Mouse (Mus musculus) liver, embryonic 11.5 days (tissue): ENCODE results near the gene Arfgap3. TPM values are rescaled to one million over a fixed set of nuclear protein-coding genes. Genes with fewer than 3 reads are reported as not detected.
"Not testable (repeated sequence)": the region's sequence is repeated elsewhere in the genome, so short reads cannot be mapped to it uniquely, and the experiment has no call there.

Experiments used
- ATAC-seq: fragments of 200-750 bp; cut with Nextera tagmentation; replicated peaks from 2 replicates; pipeline ENCODE4 v1.8.0; 2017; ENCODE audit warnings: moderate number of reproducible peaks, mild to moderate bottlenecking, moderate TSS enrichment, moderate library complexity; ENCODE audit not compliant: low FRiP score
- DNase-seq: peaks from one replicate; pipeline ENCODE4 v3.0.0-alpha.2; 2017; ENCODE audit warnings: low spot score
- H3K27ac ChIP-seq: fragments of 300-500 bp; sonication (generic); 2 replicates; pipeline ENCODE4 v1.5.1; 2014; ENCODE audit warnings: mild to moderate bottlenecking, low read depth, low read length, control low read depth
- H3K27me3 ChIP-seq: fragments of 300-500 bp; sonication (generic); replicated peaks from 2 replicates; pipeline ENCODE4 v1.6.1; 2014; ENCODE audit warnings: low read length, mixed read lengths; ENCODE audit not compliant: control insufficient read depth, insufficient read depth
- H3K36me3 ChIP-seq: fragments of 300-500 bp; sonication (generic); 2 replicates; pipeline ENCODE4 v1.6.1; 2014; ENCODE audit warnings: mild to moderate bottlenecking, low read length, moderate library complexity, mixed read lengths; ENCODE audit not compliant: control insufficient read depth, insufficient read depth
- H3K4me1 ChIP-seq: fragments of 300-500 bp; sonication (generic); replicated peaks from 2 replicates; pipeline ENCODE4 v1.6.1; 2014; ENCODE audit warnings: low read length, mixed read lengths; ENCODE audit not compliant: control insufficient read depth, insufficient read depth
- H3K4me2 ChIP-seq: fragments of 300-500 bp; sonication (generic); 2 replicates; pipeline ENCODE4 v1.6.1; 2014; ENCODE audit warnings: mild to moderate bottlenecking, control low read depth, moderate library complexity
- H3K4me3 ChIP-seq: fragments of 300-500 bp; sonication (generic); 2 replicates; pipeline ENCODE4 v1.5.1; 2014; ENCODE audit warnings: low read depth, low read length, control low read depth
- H3K9ac ChIP-seq: fragments of 300-500 bp; sonication (generic); 2 replicates; pipeline ENCODE4 v1.6.1; 2014; ENCODE audit warnings: low read depth, low read length, control low read depth
- H3K9me3 ChIP-seq: fragments of 300-500 bp; sonication (generic); 2 replicates; pipeline ENCODE4 v1.6.1; 2016; ENCODE audit warnings: low read length, inconsistent platforms, mixed read lengths; ENCODE audit not compliant: control insufficient read depth
- WGBS: fragments of 180-500 bp; shearing (Covaris S2); extraction: QIAGEN DNeasy Blood & Tissue Kit; methylation state at CpG from one replicate; pipeline ENCODE4 v1.1.7; 2014; 5-methylcytosine and 5-hydroxymethylcytosine counted together
- polyA plus RNA-seq: library from polyadenylated mRNA; unstranded; fragments of >200 nt; fragmentation: Nextera tagmentation; extraction: Ambion mirVana; gene quantifications from 2 replicates; pipeline ENCODE4 v1.2.1, GENCODE M21; 2014

Gene Arfgap3
- polyA plus RNA-seq, 1 experiment from 2014 or later = 26.3 TPM

DNA sequence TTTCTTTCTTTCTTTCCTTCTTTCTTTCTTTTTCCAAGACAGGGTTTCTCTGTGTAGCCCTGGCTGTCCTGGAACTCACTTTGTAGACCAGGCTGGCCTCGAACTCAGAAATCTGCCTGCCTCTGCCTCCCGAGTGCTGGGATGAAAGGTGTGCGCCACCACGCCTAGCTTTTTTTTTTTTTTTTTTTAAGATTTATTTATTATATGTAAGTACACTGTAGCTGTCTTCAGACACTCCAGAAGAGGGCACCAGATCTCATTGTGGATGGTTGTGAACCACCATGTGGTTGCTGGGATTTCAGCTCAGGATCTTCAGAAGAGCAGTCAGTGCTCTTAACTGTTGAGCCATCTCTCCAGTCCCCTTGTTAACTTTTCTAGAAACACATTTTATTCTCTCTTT, 18.7 kb upstream of the Arfgap3 start:
- ATAC-seq, H3K36me3 ChIP-seq, H3K9me3 ChIP-seq, H3K27ac ChIP-seq, H3K9ac ChIP-seq, H3K4me2 ChIP-seq, H3K4me3 ChIP-seq, H3K27me3 ChIP-seq, DNase-seq: not testable (repeated sequence)
- 71% methylated on average over 1 of the region's 4 CpGs for WGBS
- H3K4me1 ChIP-seq = peaks cover 21% of the 10 kb centered on the region

DNA sequence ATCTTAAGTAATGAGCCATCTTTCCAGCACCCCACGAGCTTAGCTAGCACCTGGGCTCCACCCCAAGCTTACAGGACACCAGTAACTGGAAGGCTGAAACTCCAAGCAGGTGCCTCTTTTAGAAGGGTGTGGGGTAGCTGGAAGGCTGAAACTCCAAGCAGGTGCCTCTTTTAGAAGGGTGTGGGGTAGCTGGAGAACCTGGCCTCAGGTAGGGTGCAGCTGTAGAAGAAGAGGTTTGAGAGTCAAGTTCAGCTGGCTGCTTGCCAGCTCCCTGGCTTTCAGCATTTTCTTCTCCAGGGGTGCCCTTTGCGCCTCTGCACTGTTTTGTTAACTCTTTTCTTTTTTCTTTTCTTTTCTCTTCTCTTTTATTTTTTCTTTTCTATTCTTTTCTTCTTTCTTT, 18.2 kb upstream of the Arfgap3 start:
- 83% methylated on average over 2 of the region's 2 CpGs for WGBS
- ATAC-seq = no peak
- H3K4me3 ChIP-seq = no peak overlapping the region
- no peak overlapping the region for H3K9ac ChIP-seq
- H3K27me3 ChIP-seq = no peaks in the 10 kb centered on the region
- H3K27ac ChIP-seq = no peak overlapping the region
- no peaks in the 10 kb centered on the region for H3K9me3 ChIP-seq
- H3K4me1 ChIP-seq = peaks cover 21% of the 10 kb centered on the region
- no peak overlapping the region for H3K4me2 ChIP-seq
- DNase-seq = no peak
- H3K36me3 ChIP-seq = no peaks in the 10 kb centered on the region

DNA sequence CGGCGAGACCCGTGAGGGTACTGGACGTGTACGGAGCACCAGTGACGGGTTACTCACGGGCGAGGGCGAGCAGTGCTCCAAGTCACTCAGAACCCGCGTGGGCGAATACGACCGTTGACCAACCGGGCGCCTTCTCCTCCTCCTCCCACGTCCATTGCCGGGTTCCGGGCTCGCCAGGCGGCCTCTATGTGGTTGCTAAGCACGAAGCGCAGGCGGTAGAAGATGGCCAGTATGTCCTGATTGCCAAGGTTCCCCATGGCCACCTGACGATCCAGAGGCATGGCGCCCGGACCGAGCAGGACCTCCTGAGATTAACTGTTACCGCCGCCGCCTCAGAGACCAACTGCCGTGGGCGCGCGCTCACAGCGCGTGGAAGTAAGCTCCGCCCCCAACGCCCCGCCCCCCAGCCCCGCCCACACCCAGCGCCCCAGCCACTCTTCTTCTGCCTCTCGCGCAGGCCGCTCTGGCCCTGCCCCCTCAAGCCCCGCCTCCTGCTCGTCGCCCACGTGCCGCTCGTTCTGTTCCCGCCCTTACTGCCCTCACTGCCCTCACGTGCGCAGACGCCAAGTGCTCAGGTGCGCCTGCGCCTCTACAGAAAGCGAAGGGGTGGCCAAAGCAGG, 17.0 kb upstream of the Arfgap3 start:
- peak overlapping the region; percentile 49 for H3K9ac ChIP-seq

DNA sequence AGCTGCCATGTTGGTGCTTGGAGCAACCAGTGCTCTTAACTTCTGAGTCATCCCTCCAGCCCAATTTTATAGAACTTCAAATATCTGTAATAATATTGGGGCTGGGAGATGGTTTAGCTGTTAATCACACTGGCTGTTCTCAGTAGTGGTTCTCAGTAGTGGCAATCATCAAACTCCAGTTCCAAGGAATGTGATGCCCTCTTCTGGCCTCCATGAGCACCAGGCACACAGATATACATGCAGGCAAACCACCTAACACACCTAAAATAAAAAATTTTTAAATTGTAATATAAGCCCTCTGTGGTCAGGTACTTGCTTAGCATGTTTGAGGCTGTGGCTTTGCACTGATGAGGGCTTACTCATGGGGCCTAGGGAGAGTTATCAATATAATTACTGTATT, 15.7 kb upstream of the Arfgap3 start:
- Histone ChIP-seq H3K4me3 (no peak overlapping the region), H3K36me3 (no peaks in the 10 kb centered on the region), H3K4me1 (peaks cover 21% of the 10 kb centered on the region), H3K9ac (no peak overlapping the region), H3K4me2 (no peak overlapping the region), H3K27ac (no peak overlapping the region), H3K27me3 (no peaks in the 10 kb centered on the region), H3K9me3 (no peaks in the 10 kb centered on the region)
- ATAC-seq (no peak), DNase-seq (no peak)

More for the DNA sequence above, 17.0 kb upstream of the Arfgap3 start:
- 10% methylated on average over 58 of the region's 58 CpGs for WGBS
- Histone ChIP-seq H3K4me3 (peak overlapping the region; percentile 57), H3K4me2 (peak overlapping the region; percentile 80), H3K4me1 (peaks cover 21% of the 10 kb centered on the region), H3K9me3 (no peaks in the 10 kb centered on the region), H3K27me3 (no peaks in the 10 kb centered on the region), H3K27ac (no peak overlapping the region), H3K36me3 (no peaks in the 10 kb centered on the region)
- DNase-seq (peak; percentile 83), ATAC-seq (peak; percentile 89)

DNA sequence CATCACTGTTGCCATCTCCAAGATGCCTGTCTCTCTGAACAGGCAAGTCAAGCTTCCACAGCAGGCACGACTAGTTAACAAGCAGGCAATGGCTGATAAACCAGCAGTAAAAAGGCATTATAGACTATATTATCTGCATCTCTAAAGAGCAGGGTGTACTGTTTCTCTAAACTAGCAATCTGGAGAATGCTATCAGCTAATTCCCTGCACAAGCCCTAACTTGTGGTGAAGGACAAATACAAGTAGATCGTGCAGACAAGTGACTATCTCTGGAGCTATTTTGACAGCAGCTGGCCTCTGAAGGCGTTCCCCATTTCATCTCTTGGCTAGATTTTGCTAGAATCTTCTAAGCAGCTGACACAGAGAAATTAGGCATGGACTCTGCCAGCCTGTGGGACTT, 14.1 kb upstream of the Arfgap3 start:
- DNase-seq (no peak), ATAC-seq (peak; percentile 66)
- no peak overlapping the region for H3K9ac ChIP-seq
- no peaks in the 10 kb centered on the region for H3K27me3 ChIP-seq
- H3K4me1 ChIP-seq = peaks cover 21% of the 10 kb centered on the region
- H3K9me3 ChIP-seq = no peaks in the 10 kb centered on the region
- no peak overlapping the region for H3K4me2 ChIP-seq
- H3K4me3 ChIP-seq = no peak overlapping the region
- 34% methylated on average over 3 of the region's 3 CpGs for WGBS
- H3K36me3 ChIP-seq = no peaks in the 10 kb centered on the region
- no peak overlapping the region for H3K27ac ChIP-seq

DNA sequence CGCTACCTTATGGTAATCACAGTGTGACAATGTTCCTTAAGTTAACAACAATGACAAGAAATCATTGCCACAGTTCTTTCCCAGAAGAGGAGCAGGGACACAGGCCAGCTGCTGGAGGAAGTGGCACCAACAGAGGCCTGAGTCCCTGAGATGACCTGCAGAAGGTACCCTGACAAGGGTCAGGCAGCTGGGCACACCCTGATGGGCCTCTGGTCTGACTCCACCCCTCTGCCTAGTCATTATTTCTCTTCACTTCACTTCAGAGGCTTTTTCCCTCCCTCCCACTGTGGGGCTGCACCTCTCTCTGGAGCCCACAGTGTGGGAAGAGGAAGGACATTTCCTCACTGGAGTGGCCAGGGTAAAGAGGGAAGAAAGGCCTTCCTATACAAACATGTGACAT, 12.8 kb upstream of the Arfgap3 start:
- not testable (repeated sequence) for H3K27me3 ChIP-seq, DNase-seq, H3K36me3 ChIP-seq, H3K4me2 ChIP-seq, H3K9me3 ChIP-seq, H3K9ac ChIP-seq, ATAC-seq, H3K4me3 ChIP-seq, H3K27ac ChIP-seq
- peaks cover 21% of the 10 kb centered on the region for H3K4me1 ChIP-seq
- 98% methylated on average over 1 of the region's 1 CpGs for WGBS

DNA sequence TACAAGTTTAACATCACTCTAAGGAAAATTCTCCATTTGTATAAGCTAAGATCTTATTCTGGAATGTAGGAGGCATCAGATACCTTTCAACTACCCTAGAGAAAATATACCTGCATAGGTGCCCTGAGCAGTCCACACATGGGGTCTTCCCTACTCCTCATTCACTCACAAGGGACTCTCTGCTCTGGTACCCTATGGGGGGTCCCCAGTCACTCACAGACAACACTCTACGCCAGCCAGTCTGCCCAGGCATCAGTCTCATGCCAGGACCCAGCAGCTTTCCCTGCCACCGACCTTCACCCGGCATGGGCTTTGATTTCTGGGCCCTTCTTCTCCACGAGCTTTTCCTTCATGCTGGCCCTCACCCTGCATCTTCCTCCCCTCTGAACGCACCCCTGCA, 10.9 kb upstream of the Arfgap3 start:
- ATAC-seq, H3K36me3 ChIP-seq, H3K9ac ChIP-seq, H3K4me2 ChIP-seq, H3K4me3 ChIP-seq, H3K27ac ChIP-seq, H3K9me3 ChIP-seq, H3K27me3 ChIP-seq, DNase-seq: not testable (repeated sequence)
- 61% methylated on average over 5 of the region's 5 CpGs for WGBS
- peaks cover 13% of the 10 kb centered on the region for H3K4me1 ChIP-seq

DNA sequence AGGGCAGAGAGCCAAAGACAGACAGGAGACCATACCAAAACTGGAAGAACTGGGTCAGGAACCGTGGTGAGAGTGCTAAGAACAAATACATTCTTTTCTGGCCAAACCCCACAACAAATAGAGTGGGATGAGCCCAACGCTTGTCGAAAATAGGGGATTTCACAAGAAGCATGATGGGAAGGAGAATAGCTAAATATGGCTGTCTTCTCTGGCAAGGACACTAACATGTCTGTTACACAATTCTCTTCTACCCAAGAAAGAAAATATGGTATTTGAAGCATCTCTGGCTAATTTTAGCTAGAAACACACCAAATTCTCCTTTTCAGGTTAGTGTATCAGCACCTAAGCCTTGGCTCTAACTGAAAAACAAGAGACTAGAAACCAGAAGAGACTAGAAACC, 10.1 kb upstream of the Arfgap3 start:
- Histone ChIP-seq H3K4me2 (no peak overlapping the region), H3K9ac (no peak overlapping the region), H3K27me3 (no peaks in the 10 kb centered on the region), H3K36me3 (no peaks in the 10 kb centered on the region), H3K4me1 (peaks cover 13% of the 10 kb centered on the region), H3K4me3 (no peak overlapping the region), H3K9me3 (no peaks in the 10 kb centered on the region), H3K27ac (no peak overlapping the region)
- ATAC-seq = no peak
- no peak for DNase-seq
- WGBS = 76% methylated on average over 3 of the region's 3 CpGs

DNA sequence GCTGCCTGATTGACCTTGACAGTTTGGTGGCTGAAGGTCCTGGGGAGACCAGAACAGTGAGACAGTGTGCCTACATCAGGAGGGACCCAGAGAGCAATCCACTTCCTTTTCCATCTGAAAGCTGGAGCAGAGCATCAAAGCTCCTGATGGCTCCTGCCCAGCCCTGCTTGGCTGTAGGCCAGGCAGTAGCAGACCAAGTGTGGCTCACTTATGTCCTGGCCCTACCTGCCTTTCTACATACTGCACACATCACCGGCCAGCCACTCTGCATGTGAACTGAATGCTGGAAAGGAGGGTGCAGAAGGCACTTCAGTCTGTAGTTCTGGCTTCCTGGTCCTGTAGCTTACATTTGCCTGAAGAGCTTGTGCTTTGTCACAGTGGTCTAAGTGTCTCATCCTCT, 8.4 kb upstream of the Arfgap3 start:
- WGBS = 91% methylated on average over 1 of the region's 1 CpGs
- Histone ChIP-seq H3K27ac (no peak overlapping the region), H3K9me3 (no peaks in the 10 kb centered on the region), H3K4me2 (no peak overlapping the region), H3K27me3 (no peaks in the 10 kb centered on the region), H3K9ac (no peak overlapping the region), H3K36me3 (no peaks in the 10 kb centered on the region), H3K4me3 (no peak overlapping the region), H3K4me1 (no peaks in the 10 kb centered on the region)
- ATAC-seq (no peak), DNase-seq (no peak)
